Mouse (Mus musculus): ENCODE results near the gene Auh. TPM values are rescaled to one million over a fixed set of nuclear protein-coding genes. Genes with fewer than 3 reads are reported as not detected.

The Auh gene
- polyA plus RNA-seq, 1 experiment = 47.8 TPM

GRCm38 (mm10) chr13:52949211-52949610, 19.7 kb upstream of the Auh start:
- H3K4me1 ChIP-seq (replicated peaks; ENCODE audit: control insufficient read depth, insufficient read depth, low read length) = no peaks in the 10 kb centered on the region
- H3K27me3 ChIP-seq (ENCODE audit: control insufficient read depth, insufficient read depth, low read length) = no peaks in the 10 kb centered on the region
- H3K36me3 ChIP-seq (ENCODE audit: control insufficient read depth, insufficient read depth, low read length) = no peaks in the 10 kb centered on the region
- no peak overlapping the region for H3K27ac ChIP-seq (ENCODE audit: control insufficient read depth, insufficient read depth, low read length)
- 96% methylated on average over 3 of the region's 3 CpGs for WGBS
- DNase-seq = no peak
- TF ChIP-seq CTCF (IDR thresholded peaks at IDR 0.05; ENCODE audit: borderline replicate concordance, control insufficient read depth, extremely low read depth, insufficient read depth, low read length, poor library complexity) = no peak
- TF ChIP-seq POLR2A (IDR thresholded peaks at IDR 0.05; ENCODE audit: control insufficient read depth, extremely low read depth, insufficient read depth, low read length, poor library complexity) = no peak
- H3K4me3 ChIP-seq (ENCODE audit: control insufficient read depth, insufficient read depth, low read length) = no peak overlapping the region

- no peaks in the 10 kb centered on the region for H3K27me3 ChIP-seq (ENCODE audit: control insufficient read depth, insufficient read depth, low read length)
- H3K4me3 ChIP-seq (ENCODE audit: control insufficient read depth, insufficient read depth, low read length) = no peak overlapping the region
- 92% methylated on average over 4 of the region's 4 CpGs for WGBS
- no peak for TF ChIP-seq POLR2A (IDR thresholded peaks at IDR 0.05; ENCODE audit: control insufficient read depth, extremely low read depth, insufficient read depth, low read length, poor library complexity)
- no peak for TF ChIP-seq CTCF (IDR thresholded peaks at IDR 0.05; ENCODE audit: borderline replicate concordance, control insufficient read depth, extremely low read depth, insufficient read depth, low read length, poor library complexity)
- no peaks in the 10 kb centered on the region for H3K36me3 ChIP-seq (ENCODE audit: control insufficient read depth, insufficient read depth, low read length)
- H3K4me1 ChIP-seq (replicated peaks; ENCODE audit: control insufficient read depth, insufficient read depth, low read length) = no peaks in the 10 kb centered on the region
- no peak overlapping the region for H3K27ac ChIP-seq (ENCODE audit: control insufficient read depth, insufficient read depth, low read length)
- no peak for DNase-seq
Observed at GRCm38 (mm10) chr13:52947545-52947944, 18.1 kb upstream of the Auh start.

GRCm38 (mm10) chr13:52945769-52946168, 16.3 kb upstream of the Auh start:
- no peaks in the 10 kb centered on the region for H3K27me3 ChIP-seq (ENCODE audit: control insufficient read depth, insufficient read depth, low read length)
- H3K27ac ChIP-seq (ENCODE audit: control insufficient read depth, insufficient read depth, low read length) = no peak overlapping the region
- TF ChIP-seq POLR2A (IDR thresholded peaks at IDR 0.05; ENCODE audit: control insufficient read depth, extremely low read depth, insufficient read depth, low read length, poor library complexity) (no peak), CTCF (IDR thresholded peaks at IDR 0.05; ENCODE audit: borderline replicate concordance, control insufficient read depth, extremely low read depth, insufficient read depth, low read length, poor library complexity) (no peak)
- no peak overlapping the region for H3K4me3 ChIP-seq (ENCODE audit: control insufficient read depth, insufficient read depth, low read length)
- no peaks in the 10 kb centered on the region for H3K4me1 ChIP-seq (replicated peaks; ENCODE audit: control insufficient read depth, insufficient read depth, low read length)
- 94% methylated on average over 9 of the region's 9 CpGs for WGBS
- DNase-seq = no peak
- H3K36me3 ChIP-seq (ENCODE audit: control insufficient read depth, insufficient read depth, low read length) = no peaks in the 10 kb centered on the region

- WGBS = 71% methylated on average over 4 of the region's 4 CpGs
- no peaks in the 10 kb centered on the region for H3K4me1 ChIP-seq (replicated peaks; ENCODE audit: control insufficient read depth, insufficient read depth, low read length)
- TF ChIP-seq CTCF (IDR thresholded peaks at IDR 0.05; ENCODE audit: borderline replicate concordance, control insufficient read depth, extremely low read depth, insufficient read depth, low read length, poor library complexity) = no peak
- TF ChIP-seq POLR2A (IDR thresholded peaks at IDR 0.05; ENCODE audit: control insufficient read depth, extremely low read depth, insufficient read depth, low read length, poor library complexity) = no peak
- no peaks in the 10 kb centered on the region for H3K36me3 ChIP-seq (ENCODE audit: control insufficient read depth, insufficient read depth, low read length)
- no peaks in the 10 kb centered on the region for H3K27me3 ChIP-seq (ENCODE audit: control insufficient read depth, insufficient read depth, low read length)
- no peak overlapping the region for H3K4me3 ChIP-seq (ENCODE audit: control insufficient read depth, insufficient read depth, low read length)
- no peak overlapping the region for H3K27ac ChIP-seq (ENCODE audit: control insufficient read depth, insufficient read depth, low read length)
- DNase-seq = no peak
Observed at GRCm38 (mm10) chr13:52944116-52944515, 14.6 kb upstream of the Auh start.

GRCm38 (mm10) chr13:52942876-52943388, 13.5 kb upstream of the Auh start:
- no peak overlapping the region for H3K27ac ChIP-seq (ENCODE audit: control insufficient read depth, insufficient read depth, low read length)
- H3K36me3 ChIP-seq (ENCODE audit: control insufficient read depth, insufficient read depth, low read length) = no peaks in the 10 kb centered on the region
- no peaks in the 10 kb centered on the region for H3K27me3 ChIP-seq (ENCODE audit: control insufficient read depth, insufficient read depth, low read length)
- DNase-seq = no peak
- TF ChIP-seq CTCF (IDR thresholded peaks at IDR 0.05; ENCODE audit: borderline replicate concordance, control insufficient read depth, extremely low read depth, insufficient read depth, low read length, poor library complexity) = no peak
- no peak for TF ChIP-seq POLR2A (IDR thresholded peaks at IDR 0.05; ENCODE audit: control insufficient read depth, extremely low read depth, insufficient read depth, low read length, poor library complexity)
- no peaks in the 10 kb centered on the region for H3K4me1 ChIP-seq (replicated peaks; ENCODE audit: control insufficient read depth, insufficient read depth, low read length)
- no peak overlapping the region for H3K4me3 ChIP-seq (ENCODE audit: control insufficient read depth, insufficient read depth, low read length)
- 100% methylated on average over 1 of the region's 1 CpGs for WGBS

- Histone ChIP-seq H3K4me3 (ENCODE audit: control insufficient read depth, insufficient read depth, low read length) (no peak overlapping the region), H3K27ac (ENCODE audit: control insufficient read depth, insufficient read depth, low read length) (no peak overlapping the region), H3K4me1 (replicated peaks; ENCODE audit: control insufficient read depth, insufficient read depth, low read length) (no peaks in the 10 kb centered on the region), H3K27me3 (ENCODE audit: control insufficient read depth, insufficient read depth, low read length) (no peaks in the 10 kb centered on the region), H3K36me3 (ENCODE audit: control insufficient read depth, insufficient read depth, low read length) (no peaks in the 10 kb centered on the region)
- 91% methylated on average over 7 of the region's 7 CpGs for WGBS
- DNase-seq = no peak
- TF ChIP-seq POLR2A (IDR thresholded peaks at IDR 0.05; ENCODE audit: control insufficient read depth, extremely low read depth, insufficient read depth, low read length, poor library complexity) = no peak
- no peak for TF ChIP-seq CTCF (IDR thresholded peaks at IDR 0.05; ENCODE audit: borderline replicate concordance, control insufficient read depth, extremely low read depth, insufficient read depth, low read length, poor library complexity)
Observed at GRCm38 (mm10) chr13:52940956-52941355, 11.5 kb upstream of the Auh start.

- Histone ChIP-seq H3K36me3 (ENCODE audit: control insufficient read depth, insufficient read depth, low read length) (no peaks in the 10 kb centered on the region), H3K27ac (ENCODE audit: control insufficient read depth, insufficient read depth, low read length) (no peak overlapping the region), H3K4me1 (replicated peaks; ENCODE audit: control insufficient read depth, insufficient read depth, low read length) (peaks cover 19% of the 10 kb centered on the region), H3K27me3 (ENCODE audit: control insufficient read depth, insufficient read depth, low read length) (no peaks in the 10 kb centered on the region), H3K4me3 (ENCODE audit: control insufficient read depth, insufficient read depth, low read length) (no peak overlapping the region)
- DNase-seq = no peak
- WGBS = 88% methylated on average over 10 of the region's 10 CpGs
- TF ChIP-seq POLR2A (IDR thresholded peaks at IDR 0.05; ENCODE audit: control insufficient read depth, extremely low read depth, insufficient read depth, low read length, poor library complexity) = no peak
- no peak for TF ChIP-seq CTCF (IDR thresholded peaks at IDR 0.05; ENCODE audit: borderline replicate concordance, control insufficient read depth, extremely low read depth, insufficient read depth, low read length, poor library complexity)
Observed at GRCm38 (mm10) chr13:52930582-52930981, 1.1 kb upstream of the Auh start.

All from thymus, adult 2 months (tissue).